Mouse (Mus musculus) heart, embryonic 11.5 days (tissue): ENCODE measurements around the gene Cnga2. TPM values are rescaled to one million over a fixed set of nuclear protein-coding genes. Genes with fewer than 3 reads are reported as not detected.

ENCODE experiments used
- ATAC-seq: fragments of 200-750 bp; cut with Nextera tagmentation; replicated peaks from 2 replicates; pipeline ENCODE4 v1.8.0; 2017; ENCODE audit warnings: moderate library complexity; ENCODE audit not compliant: insufficient number of reproducible peaks, low FRiP score, low TSS enrichment
- H3K27ac ChIP-seq: fragments of 300-500 bp; sonication (generic); 2 replicates; pipeline ENCODE4 v1.5.1; 2014; ENCODE audit warnings: mild to moderate bottlenecking, low read depth, low read length
- H3K27me3 ChIP-seq: fragments of 300-500 bp; sonication (generic); 2 replicates; pipeline ENCODE4 v1.6.1; 2014; ENCODE audit warnings: mild to moderate bottlenecking, low read length, mixed read lengths; ENCODE audit not compliant: control insufficient read depth, insufficient read depth
- H3K36me3 ChIP-seq: fragments of 300-500 bp; sonication (generic); 2 replicates; pipeline ENCODE4 v1.6.1; 2014; ENCODE audit warnings: mild to moderate bottlenecking, low read length, moderate library complexity, mixed read lengths; ENCODE audit not compliant: control insufficient read depth, insufficient read depth
- H3K4me1 ChIP-seq: fragments of 300-500 bp; sonication (generic); 2 replicates; pipeline ENCODE4 v1.6.1; 2014; ENCODE audit warnings: low read length; ENCODE audit not compliant: control insufficient read depth, insufficient read depth
- H3K4me2 ChIP-seq: fragments of 300-500 bp; sonication (generic); 2 replicates; pipeline ENCODE4 v1.6.1; 2014; ENCODE audit warnings: mild to moderate bottlenecking, moderate library complexity
- H3K4me3 ChIP-seq: fragments of 300-500 bp; sonication (generic); 2 replicates; pipeline ENCODE4 v1.5.1; 2014; ENCODE audit warnings: low read depth, low read length
- H3K9ac ChIP-seq: fragments of 300-500 bp; sonication (generic); 2 replicates; pipeline ENCODE4 v1.6.1; 2014; ENCODE audit warnings: mild to moderate bottlenecking, low read depth, low read length, moderate library complexity
- H3K9me3 ChIP-seq: fragments of 300-500 bp; sonication (generic); replicated peaks from 2 replicates; pipeline ENCODE4 v1.6.1; 2016; ENCODE audit warnings: low read length; ENCODE audit not compliant: control insufficient read depth
- WGBS: fragments of 180-500 bp; shearing (Covaris S2); extraction: QIAGEN DNeasy Blood & Tissue Kit; methylation state at CpG from one replicate; pipeline ENCODE4 v1.1.7; 2014; ENCODE audit not compliant: insufficient replicate concordance; 5-methylcytosine and 5-hydroxymethylcytosine counted together
- polyA plus RNA-seq: library from polyadenylated mRNA; unstranded; fragments of >200 nt; fragmentation: Nextera tagmentation; extraction: Ambion mirVana; gene quantifications from 2 replicates; pipeline ENCODE4 v1.2.1, GENCODE M21; 2014

Cnga2 gene
- polyA plus RNA-seq: 0.11 TPM in 1 of 2 replicates, not detected in the other

- ATAC-seq: no peak
Measured at GRCm38 (mm10) chrX:71991549-71991948, at the start of gene Cnga2. Cnga2 (plus strand) TSS chrX:71991849.

DNA sequence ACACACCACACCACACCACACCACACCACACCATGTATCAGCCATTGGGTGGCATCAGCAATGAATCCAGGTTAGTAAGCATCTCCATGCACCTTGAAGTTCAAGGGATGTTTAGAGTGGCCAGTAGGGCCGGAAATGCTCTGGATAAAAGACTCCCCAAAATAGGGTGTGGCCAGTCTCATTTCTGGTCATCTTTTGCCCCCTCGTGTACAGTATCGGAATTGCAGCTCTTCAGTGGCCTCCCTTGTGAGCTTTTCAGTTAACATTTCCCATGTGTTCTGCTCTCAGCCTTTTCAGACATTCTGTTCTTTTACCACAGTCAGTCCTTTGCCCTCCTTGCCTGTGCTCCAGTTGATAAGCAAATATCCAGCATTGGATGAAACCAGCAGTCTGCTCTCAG lies 45.0 kb upstream of the Cnga2 start:
- H3K4me1 ChIP-seq: no peaks in the 10 kb centered on the region
- no peak overlapping the region for H3K9ac ChIP-seq
- H3K4me2 ChIP-seq: no peak overlapping the region
- no peak overlapping the region for H3K4me3 ChIP-seq
- H3K27me3 ChIP-seq: peaks cover 3% of the 10 kb centered on the region; the same call in 1 of the 2 replicates
- no peaks in the 10 kb centered on the region for H3K9me3 ChIP-seq
- no peak overlapping the region for H3K27ac ChIP-seq
- no peaks in the 10 kb centered on the region for H3K36me3 ChIP-seq
- WGBS: 16% methylated on average over 3 of the region's 3 CpGs
- ATAC-seq: no peak

More at GRCm38 (mm10) chrX:71991549-71991948, at the start of gene Cnga2:
- no peaks in the 10 kb centered on the region for H3K4me1 ChIP-seq
- 0 out of 2 replicates have a peak, but pooled peaks cover 2% of the 10 kb centered on the region for H3K27me3 ChIP-seq
- no peak within 1 kb of the TSS for H3K4me3 ChIP-seq
- H3K9me3 ChIP-seq: no peaks in the 10 kb centered on the region
- 80% methylated on average over 3 of the region's 3 CpGs for WGBS
- H3K36me3 ChIP-seq: no peaks in the 10 kb centered on the region
- H3K27ac ChIP-seq: no peak within 1 kb of the TSS
- no peak within 1 kb of the TSS for H3K9ac ChIP-seq
- H3K4me2 ChIP-seq: no peak within 1 kb of the TSS

DNA sequence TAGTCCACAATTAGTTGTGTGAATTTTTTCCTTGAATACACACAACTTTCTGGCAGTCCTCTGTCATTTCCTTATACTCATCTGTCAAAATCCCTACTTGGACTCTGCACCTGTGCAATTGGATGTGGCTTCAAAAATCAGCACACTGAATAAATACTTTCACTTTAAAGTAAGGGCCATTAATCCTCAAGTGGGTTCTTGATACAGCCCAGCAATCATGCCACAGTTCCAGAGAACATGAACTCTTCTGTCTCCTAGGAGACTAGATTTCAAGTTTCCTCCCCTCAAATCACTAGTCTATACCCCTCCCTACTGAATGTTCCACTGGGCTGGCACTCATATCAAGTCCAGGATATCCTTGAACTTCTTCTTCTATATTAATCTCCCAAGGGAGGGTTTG lies 33.3 kb upstream of the Cnga2 start:
- Histone ChIP-seq H3K9ac (no peak overlapping the region), H3K4me3 (no peak overlapping the region), H3K27ac (no peak overlapping the region), H3K4me1 (no peaks in the 10 kb centered on the region), H3K36me3 (no peaks in the 10 kb centered on the region), H3K4me2 (no peak overlapping the region), H3K27me3 (peaks cover 12% of the 10 kb centered on the region), H3K9me3 (no peaks in the 10 kb centered on the region)
- no peak for ATAC-seq

- Histone ChIP-seq H3K4me3 (peak within 1 kb of the TSS; percentile 48), H3K36me3 (no peaks in the 10 kb centered on the region), H3K4me1 (no peaks in the 10 kb centered on the region), H3K9ac (peak within 1 kb of the TSS; percentile 43), H3K9me3 (no peaks in the 10 kb centered on the region), H3K27me3 (peaks cover 14% of the 10 kb centered on the region), H3K4me2 (peak within 1 kb of the TSS; percentile 77), H3K27ac (no peak within 1 kb of the TSS)
- 19% methylated on average over 71 of the region's 72 CpGs for WGBS
- peak; percentile 88 for ATAC-seq
Measured at GRCm38 (mm10) chrX:71962073-71963051, 29.3 kb upstream of the Cnga2 start, which contains the start of gene Prrg3. Prrg3 (plus strand) TSS chrX:71962624.

- whole genome bisulfite sequencing: 42% methylated on average over 9 of the region's 9 CpGs
- H3K9ac ChIP-seq: peak overlapping the region; percentile 30; the same call in 1 of the 2 replicates
- H3K36me3 ChIP-seq: no peaks in the 10 kb centered on the region
- peak overlapping the region; percentile 77 for H3K4me2 ChIP-seq
- no peaks in the 10 kb centered on the region for H3K4me1 ChIP-seq
- ATAC-seq: no peak
- no peaks in the 10 kb centered on the region for H3K9me3 ChIP-seq
- H3K27me3 ChIP-seq: peaks cover 14% of the 10 kb centered on the region
- H3K4me3 ChIP-seq: peak overlapping the region; percentile 48
- no peak overlapping the region for H3K27ac ChIP-seq
Measured at GRCm38 (mm10) chrX:71963275-71963912, 28.3 kb upstream of the Cnga2 start.

DNA sequence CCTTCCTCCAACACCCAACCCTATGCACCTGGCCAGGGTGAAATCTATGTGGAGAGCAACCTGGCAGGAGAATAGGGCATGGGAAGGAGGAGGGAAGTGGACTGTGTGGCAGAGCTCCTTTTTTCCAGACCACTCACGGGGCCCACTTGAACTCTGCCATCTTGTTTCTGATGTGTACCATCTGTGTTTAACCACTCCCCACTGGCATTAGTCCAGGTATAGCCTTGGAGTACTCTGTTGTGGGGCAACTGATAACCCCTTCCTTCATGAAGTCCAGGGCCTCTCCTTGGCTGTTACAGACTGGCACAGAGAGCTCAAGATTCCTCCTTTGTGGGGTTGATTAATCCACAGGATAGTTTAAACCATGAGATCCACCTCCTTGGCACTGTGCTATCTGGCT lies 23.4 kb upstream of the Cnga2 start:
- H3K9ac ChIP-seq: no peak overlapping the region
- no peaks in the 10 kb centered on the region for H3K36me3 ChIP-seq
- H3K27me3 ChIP-seq: 0 out of 2 replicates have a peak, but pooled peaks cover 2% of the 10 kb centered on the region
- no peak overlapping the region for H3K4me2 ChIP-seq
- no peak overlapping the region for H3K4me3 ChIP-seq
- H3K9me3 ChIP-seq: no peaks in the 10 kb centered on the region
- no peak for ATAC-seq
- H3K27ac ChIP-seq: no peak overlapping the region
- WGBS: 81% methylated on average over 1 of the region's 1 CpGs
- H3K4me1 ChIP-seq: no peaks in the 10 kb centered on the region

DNA sequence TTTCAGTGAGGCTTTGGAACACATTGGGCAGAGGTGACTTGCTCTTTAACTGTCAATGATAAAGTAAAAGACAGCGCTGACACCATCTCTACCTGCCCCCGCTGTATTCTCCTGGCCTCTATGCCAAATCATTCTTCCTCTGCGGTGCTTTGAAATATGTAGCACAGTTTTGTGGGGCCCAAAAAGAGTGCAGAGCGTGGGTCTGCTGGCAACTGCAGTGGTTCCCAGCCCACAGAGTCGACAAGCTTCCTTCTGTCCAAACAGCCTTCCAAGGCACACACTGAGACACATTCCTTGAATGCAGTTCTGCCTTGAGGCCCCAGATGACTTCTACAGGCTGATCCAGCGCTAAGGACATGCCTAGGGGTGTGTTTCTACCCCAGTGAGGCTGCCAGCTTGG lies 22.8 kb upstream of the Cnga2 start:
- 78% methylated on average over 6 of the region's 6 CpGs for WGBS
- Histone ChIP-seq H3K4me2 (no peak overlapping the region), H3K9ac (no peak overlapping the region), H3K27ac (no peak overlapping the region), H3K36me3 (no peaks in the 10 kb centered on the region), H3K9me3 (no peaks in the 10 kb centered on the region), H3K27me3 (0 out of 2 replicates have a peak, but pooled peaks cover 2% of the 10 kb centered on the region), H3K4me1 (no peaks in the 10 kb centered on the region), H3K4me3 (no peak overlapping the region)
- ATAC-seq: no peak

DNA sequence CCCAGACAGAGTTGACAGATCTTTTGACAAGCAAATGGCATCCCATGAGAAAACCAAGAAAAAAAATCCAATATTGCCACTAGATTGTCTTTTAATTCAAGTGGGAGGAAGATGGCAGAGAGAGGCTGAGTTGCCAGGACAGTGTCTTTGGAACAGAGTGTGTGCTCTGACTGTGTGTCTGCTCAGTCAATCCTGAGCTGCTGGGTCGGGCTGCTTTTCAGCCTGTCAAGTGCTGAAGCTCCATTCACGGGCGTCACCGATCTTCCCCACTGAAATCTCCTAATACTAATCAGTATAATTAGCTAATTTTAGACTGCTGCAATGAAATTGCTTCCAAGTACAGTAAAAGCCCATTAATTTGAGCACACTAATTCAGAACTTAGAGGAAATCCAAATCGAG lies 20.3 kb upstream of the Cnga2 start:
- Histone ChIP-seq H3K4me2 (no peak overlapping the region), H3K27ac (no peak overlapping the region)
- WGBS: 64% methylated on average over 5 of the region's 5 CpGs

More for the DNA sequence above, 20.3 kb upstream of the Cnga2 start:
- Histone ChIP-seq H3K4me1 (no peaks in the 10 kb centered on the region), H3K9ac (no peak overlapping the region), H3K36me3 (no peaks in the 10 kb centered on the region), H3K27me3 (peaks cover 2% of the 10 kb centered on the region; the same call in 1 of the 2 replicates), H3K9me3 (no peaks in the 10 kb centered on the region), H3K4me3 (no peak overlapping the region)
- no peak for ATAC-seq
